Mouse (Mus musculus): ENCODE measurements around the gene Cdr2. TPM values are rescaled to one million over a fixed set of nuclear protein-coding genes. Genes with fewer than 3 reads are reported as not detected.
"Not testable (repeated sequence)": the region's sequence is repeated elsewhere in the genome, so short reads cannot be mapped to it uniquely, and the experiment has no call there.

Gene Cdr2
- polyA plus RNA-seq (2015; fragmentation: Nextera tagmentation; extraction: Ambion mirVana), result 8.4 and 8.9 TPM in 2 replicates

DNA sequence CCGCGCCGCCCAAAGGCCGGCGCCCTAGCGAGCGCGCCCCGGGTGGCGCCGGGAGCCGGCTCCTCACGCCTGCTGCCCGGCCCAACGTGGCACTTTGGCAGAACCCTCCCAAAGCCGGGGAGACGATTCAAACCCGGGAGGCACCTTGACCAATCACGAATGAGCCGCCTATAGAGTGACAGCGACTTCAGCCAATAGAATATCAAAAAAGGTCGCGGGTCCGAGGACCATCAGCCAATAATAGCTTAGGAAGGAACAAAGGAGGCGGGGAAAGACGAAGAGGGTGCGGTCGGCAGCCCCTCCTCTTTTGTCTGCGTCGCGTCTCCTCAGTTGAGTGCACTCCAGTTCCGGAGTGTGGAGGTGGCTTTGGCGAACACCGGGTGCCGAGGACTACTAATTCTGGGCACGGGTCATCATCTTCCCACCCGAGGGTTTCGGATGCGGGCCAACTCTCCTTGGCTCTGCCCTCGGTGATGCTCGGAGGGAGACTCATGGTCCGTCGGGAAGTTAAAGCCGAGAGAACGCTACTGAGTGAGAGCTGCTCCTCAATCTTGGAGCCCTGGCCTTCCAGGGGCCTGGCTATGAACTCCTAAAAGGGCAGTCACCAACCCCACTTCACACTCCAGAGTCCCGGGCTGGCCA lies at the start of gene Cdr2, which contains the start of gene Mfsd13b:
Gene Cdr2, minus strand, starts transcription at position 113 of the 642 bp plus-strand sequence.
Gene Mfsd13b, plus strand, starts transcription at position 310 of the 642 bp plus-strand sequence.
- DNase-seq (ENCODE audit: low spot score) (peak; percentile 96), ATAC-seq (peak; percentile 97)
- Histone ChIP-seq H3K4me2 (replicated peaks; ENCODE audit: low read depth, low read length) (peak within 1 kb of the TSS; percentile 89), H3K27me3 (replicated peaks; ENCODE audit: insufficient read depth, low read length) (no peaks in the 10 kb centered on the region), H3K9ac (replicated peaks; ENCODE audit: low read depth) (peak within 1 kb of the TSS; percentile 66), H3K36me3 (ENCODE audit: insufficient read depth, low read length) (no peaks in the 10 kb centered on the region), H3K4me1 (ENCODE audit: insufficient read depth, low read depth, low read length) (no peaks in the 10 kb centered on the region), H3K4me3 (ENCODE audit: low read depth, low read length) (peak within 1 kb of the TSS; percentile 73), H3K27ac (ENCODE audit: low read length) (peak within 1 kb of the TSS; percentile 60), H3K9me3 (ENCODE audit: low read length) (no peaks in the 10 kb centered on the region)
- 0 out of 2 replicates have a peak, but pooled peaks have one; percentile 62 for TF ChIP-seq EP300 (IDR thresholded peaks at IDR 0.05)
- TF ChIP-seq CTCF (IDR thresholded peaks at IDR 0.05), result no peak
- 1% methylated on average over 45 of the region's 46 CpGs for WGBS

DNA sequence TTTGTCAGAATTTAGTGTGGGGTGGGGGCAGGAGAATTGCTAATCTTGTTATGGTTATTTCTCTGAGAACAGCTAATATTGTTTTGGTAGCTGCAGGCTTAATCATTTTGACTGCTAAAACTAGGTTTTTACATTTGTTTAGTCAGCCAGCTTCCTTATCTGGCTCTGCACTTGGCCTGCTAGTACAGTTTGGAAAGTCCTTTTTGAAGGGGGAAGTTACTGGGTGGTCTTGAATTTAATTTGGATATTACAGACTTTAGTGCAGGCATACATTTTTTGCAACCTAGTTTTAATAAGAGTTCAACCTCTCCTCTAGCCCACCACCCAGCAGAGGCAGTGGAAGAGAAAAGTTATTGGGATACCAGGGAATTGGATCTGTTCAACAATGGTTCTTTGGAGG lies 47.8 kb upstream of the Cdr2 start:
- H3K4me1 ChIP-seq (ENCODE audit: insufficient read depth, low read depth, low read length); ATAC-seq; H3K9me3 ChIP-seq (ENCODE audit: low read length); H3K27ac ChIP-seq (ENCODE audit: low read length); DNase-seq (ENCODE audit: low spot score); H3K36me3 ChIP-seq (ENCODE audit: insufficient read depth, low read length); H3K4me3 ChIP-seq (ENCODE audit: low read depth, low read length); H3K9ac ChIP-seq (replicated peaks; ENCODE audit: low read depth); H3K27me3 ChIP-seq (replicated peaks; ENCODE audit: insufficient read depth, low read length); H3K4me2 ChIP-seq (replicated peaks; ENCODE audit: low read depth, low read length): not testable (repeated sequence)

DNA sequence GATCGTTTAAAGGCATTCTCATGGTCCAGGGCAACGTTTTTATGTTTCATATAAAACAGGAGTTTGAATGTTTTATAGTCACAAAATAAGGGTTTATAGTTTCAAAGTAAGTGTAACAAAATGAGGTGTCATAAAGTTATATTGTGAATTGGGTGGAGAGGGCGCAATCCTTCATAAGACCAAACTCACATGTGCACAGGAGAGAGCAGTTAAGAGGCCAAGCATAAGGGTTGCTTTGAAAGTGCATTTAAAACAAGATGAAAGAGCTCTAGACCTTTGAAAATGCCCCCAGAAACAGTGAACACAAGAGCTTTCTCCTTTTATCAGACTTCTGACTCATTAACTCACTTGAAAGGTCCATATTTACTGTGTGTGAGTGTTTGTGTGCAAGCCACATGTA lies 44.2 kb upstream of the Cdr2 start:
- Histone ChIP-seq H3K4me1 (ENCODE audit: insufficient read depth, low read depth, low read length) (no peaks in the 10 kb centered on the region), H3K27me3 (replicated peaks; ENCODE audit: insufficient read depth, low read length) (no peaks in the 10 kb centered on the region), H3K9me3 (ENCODE audit: low read length) (no peaks in the 10 kb centered on the region), H3K36me3 (ENCODE audit: insufficient read depth, low read length) (no peaks in the 10 kb centered on the region), H3K4me2 (replicated peaks; ENCODE audit: low read depth, low read length) (no peak overlapping the region), H3K4me3 (ENCODE audit: low read depth, low read length) (no peak overlapping the region), H3K9ac (replicated peaks; ENCODE audit: low read depth) (no peak overlapping the region), H3K27ac (ENCODE audit: low read length) (no peak overlapping the region)
- WGBS, result 45% methylated on average over 3 of the region's 3 CpGs
- DNase-seq (ENCODE audit: low spot score) (no peak), ATAC-seq (no peak)
- no peak for TF ChIP-seq CTCF (IDR thresholded peaks at IDR 0.05)
- TF ChIP-seq EP300 (IDR thresholded peaks at IDR 0.05), result no peak

DNA sequence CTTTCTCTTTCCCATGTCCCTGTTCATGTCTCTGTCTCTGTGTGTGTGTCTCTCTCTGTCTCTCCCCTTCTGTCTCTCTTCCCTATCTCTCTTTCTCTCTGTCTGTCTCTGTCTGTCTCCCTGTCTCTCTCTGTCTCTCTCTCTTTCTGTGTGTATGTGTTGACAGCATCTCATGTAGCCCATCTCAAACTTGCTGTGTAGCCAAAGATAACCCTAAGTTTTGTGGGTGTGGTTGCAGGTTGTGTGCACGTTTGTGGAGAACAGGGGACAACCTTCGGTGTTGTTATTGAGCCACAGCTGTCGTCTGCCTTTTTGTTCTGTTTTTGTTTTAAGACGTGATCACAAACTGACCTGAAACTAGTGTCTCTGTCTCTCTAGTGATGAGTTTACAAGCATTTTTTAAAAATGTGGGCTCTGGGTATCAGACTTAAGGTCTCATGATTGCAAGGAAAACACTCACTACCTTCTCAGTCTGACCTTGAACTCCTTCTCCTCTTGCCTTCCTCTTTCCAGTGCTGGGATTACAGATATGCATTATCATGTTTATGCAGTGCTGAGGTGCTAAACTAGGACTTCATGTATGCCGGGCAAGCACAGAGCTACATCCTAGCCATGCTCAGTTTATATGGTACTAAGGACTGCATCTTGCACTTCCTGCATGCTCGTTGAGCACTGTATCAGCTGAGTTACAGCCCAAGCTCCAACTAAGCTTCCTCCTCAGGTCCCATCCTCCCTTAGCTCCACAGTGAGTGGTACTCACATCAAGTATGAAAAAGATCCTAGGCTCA lies 43.3 kb upstream of the Cdr2 start:
- DNase-seq (ENCODE audit: low spot score) (no peak), ATAC-seq (no peak)
- WGBS, result 60% methylated on average over 6 of the region's 6 CpGs
- Histone ChIP-seq H3K9me3 (ENCODE audit: low read length) (no peaks in the 10 kb centered on the region), H3K4me2 (replicated peaks; ENCODE audit: low read depth, low read length) (no peak overlapping the region), H3K27me3 (replicated peaks; ENCODE audit: insufficient read depth, low read length) (no peaks in the 10 kb centered on the region), H3K4me3 (ENCODE audit: low read depth, low read length) (no peak overlapping the region), H3K9ac (replicated peaks; ENCODE audit: low read depth) (no peak overlapping the region), H3K27ac (ENCODE audit: low read length) (no peak overlapping the region), H3K4me1 (ENCODE audit: insufficient read depth, low read depth, low read length) (no peaks in the 10 kb centered on the region), H3K36me3 (ENCODE audit: insufficient read depth, low read length) (no peaks in the 10 kb centered on the region)
- TF ChIP-seq CTCF (IDR thresholded peaks at IDR 0.05), result no peak
- TF ChIP-seq EP300 (IDR thresholded peaks at IDR 0.05), result no peak

DNA sequence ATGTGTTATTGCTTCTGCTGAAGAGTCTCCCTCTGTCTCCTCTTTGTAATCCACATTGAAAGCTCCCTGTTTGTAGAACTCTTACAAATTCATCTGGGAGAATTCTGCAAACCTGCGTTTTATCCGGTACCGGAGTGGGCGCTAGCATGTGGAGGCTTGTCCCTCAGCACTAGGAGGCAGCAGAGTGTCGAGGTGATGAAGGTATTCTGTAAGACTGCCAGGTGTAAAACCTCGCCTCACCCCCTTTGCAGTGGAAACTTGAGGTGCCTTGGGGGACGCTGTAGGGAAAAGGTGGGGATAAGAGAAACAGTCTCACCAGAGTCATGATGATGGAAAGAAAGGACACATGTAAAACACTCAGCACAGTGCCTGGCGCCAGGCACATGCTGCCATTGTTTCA lies 38.2 kb upstream of the Cdr2 start:
- WGBS, result 30% methylated on average over 8 of the region's 8 CpGs
- no peak overlapping the region for H3K4me3 ChIP-seq (ENCODE audit: low read depth, low read length)
- H3K36me3 ChIP-seq (ENCODE audit: insufficient read depth, low read length), result no peaks in the 10 kb centered on the region
- no peak for ATAC-seq
- H3K27ac ChIP-seq (ENCODE audit: low read length), result no peak overlapping the region
- H3K9ac ChIP-seq (replicated peaks; ENCODE audit: low read depth), result no peak overlapping the region
- H3K9me3 ChIP-seq (ENCODE audit: low read length), result no peaks in the 10 kb centered on the region
- no peaks in the 10 kb centered on the region for H3K27me3 ChIP-seq (replicated peaks; ENCODE audit: insufficient read depth, low read length)
- H3K4me2 ChIP-seq (replicated peaks; ENCODE audit: low read depth, low read length), result no peak overlapping the region
- peak; percentile 21 for DNase-seq (ENCODE audit: low spot score)
- no peaks in the 10 kb centered on the region for H3K4me1 ChIP-seq (ENCODE audit: insufficient read depth, low read depth, low read length)
- TF ChIP-seq CTCF (IDR thresholded peaks at IDR 0.05), result peak; percentile 64
- no peak for TF ChIP-seq EP300 (IDR thresholded peaks at IDR 0.05)

DNA sequence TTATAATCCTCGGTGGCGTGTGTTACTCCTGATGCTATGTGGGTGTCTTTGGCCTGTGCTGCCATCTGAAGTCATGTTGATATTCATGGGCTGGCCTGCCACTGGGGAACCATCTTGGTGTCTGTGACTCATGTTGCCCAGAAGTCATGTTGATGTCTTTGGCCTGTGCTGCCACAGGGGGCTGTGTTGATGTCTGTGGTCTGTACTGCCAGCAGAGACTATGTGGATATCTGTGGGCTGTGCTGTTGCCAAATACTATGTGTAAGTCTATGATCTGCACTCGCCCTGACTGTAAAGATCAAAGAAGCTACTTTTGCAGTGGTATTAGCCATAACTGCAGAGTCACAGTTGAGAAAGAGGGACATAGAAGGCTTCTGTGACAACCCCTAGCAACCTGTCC lies 36.7 kb upstream of the Cdr2 start:
- Histone ChIP-seq H3K27ac (ENCODE audit: low read length) (no peak overlapping the region), H3K4me3 (ENCODE audit: low read depth, low read length) (no peak overlapping the region), H3K36me3 (ENCODE audit: insufficient read depth, low read length) (no peaks in the 10 kb centered on the region), H3K27me3 (replicated peaks; ENCODE audit: insufficient read depth, low read length) (no peaks in the 10 kb centered on the region), H3K4me1 (ENCODE audit: insufficient read depth, low read depth, low read length) (no peaks in the 10 kb centered on the region), H3K4me2 (replicated peaks; ENCODE audit: low read depth, low read length) (no peak overlapping the region), H3K9ac (replicated peaks; ENCODE audit: low read depth) (no peak overlapping the region), H3K9me3 (ENCODE audit: low read length) (no peaks in the 10 kb centered on the region)
- DNase-seq (ENCODE audit: low spot score) (no peak), ATAC-seq (no peak)
- 78% methylated on average over 3 of the region's 3 CpGs for WGBS
- TF ChIP-seq CTCF (IDR thresholded peaks at IDR 0.05), result no peak
- no peak for TF ChIP-seq EP300 (IDR thresholded peaks at IDR 0.05)

Measured in lung, postnatal 0 days (tissue).